Mouse (Mus musculus): ENCODE data around the gene Flt3l. TPM values are rescaled to one million over a fixed set of nuclear protein-coding genes. Genes with fewer than 3 reads are reported as not detected.
"Not testable (repeated sequence)": the region's sequence is repeated elsewhere in the genome, so short reads cannot be mapped to it uniquely, and the experiment has no call there.

Flt3l gene
- polyA plus RNA-seq, 1 experiment from 2014 or later: 8.0 TPM

- WGBS (ENCODE audit: missing documents): 89% methylated on average over 3 of the region's 3 CpGs
- H3K4me3 ChIP-seq (ENCODE audit: inconsistent target): no peak overlapping the region
- H3K36me3 ChIP-seq (ENCODE audit: inconsistent target): no peaks in the 10 kb centered on the region
- no peaks in the 10 kb centered on the region for H3K79me2 ChIP-seq (ENCODE audit: inconsistent target)
- no peak overlapping the region for H3K27ac ChIP-seq
Measured at GRCm38 (mm10) chr7:45112529-45112928, 23.7 kb downstream of the Flt3l start.

GRCm38 (mm10) chr7:45111940-45112339, 24.3 kb downstream of the Flt3l start:
- no peak overlapping the region for H3K27ac ChIP-seq
- 96% methylated on average over 2 of the region's 2 CpGs for WGBS (ENCODE audit: missing documents)

GRCm38 (mm10) chr7:45110089-45110488, 26.1 kb downstream of the Flt3l start:
- WGBS (ENCODE audit: missing documents): 93% methylated on average over 3 of the region's 4 CpGs
- H3K4me3 ChIP-seq (ENCODE audit: inconsistent target); H3K27ac ChIP-seq; H3K36me3 ChIP-seq (ENCODE audit: inconsistent target); H3K79me2 ChIP-seq (ENCODE audit: inconsistent target): not testable (repeated sequence)

More at GRCm38 (mm10) chr7:45111940-45112339, 24.3 kb downstream of the Flt3l start:
- no peaks in the 10 kb centered on the region for H3K36me3 ChIP-seq (ENCODE audit: inconsistent target)
- H3K4me3 ChIP-seq (ENCODE audit: inconsistent target): no peak overlapping the region
- H3K79me2 ChIP-seq (ENCODE audit: inconsistent target): no peaks in the 10 kb centered on the region

- H3K79me2 ChIP-seq (ENCODE audit: inconsistent target): peaks cover 13% of the 10 kb centered on the region; the same call in 1 of the 2 replicates
- H3K4me3 ChIP-seq (ENCODE audit: inconsistent target): no peak overlapping the region
- H3K36me3 ChIP-seq (ENCODE audit: inconsistent target): no peaks in the 10 kb centered on the region
- 39% methylated on average over 5 of the region's 5 CpGs for WGBS (ENCODE audit: missing documents)
- no peak overlapping the region for H3K27ac ChIP-seq
Measured at GRCm38 (mm10) chr7:45107052-45107645, 29.1 kb downstream of the Flt3l start.

- H3K4me3 ChIP-seq (ENCODE audit: inconsistent target): no peak overlapping the region
- H3K79me2 ChIP-seq (ENCODE audit: inconsistent target): peaks cover 16% of the 10 kb centered on the region; the same call in 1 of the 2 replicates
- WGBS (ENCODE audit: missing documents): 94% methylated on average over 6 of the region's 6 CpGs
- no peaks in the 10 kb centered on the region; the same call in 1 of the 2 replicates for H3K36me3 ChIP-seq (ENCODE audit: inconsistent target)
- H3K27ac ChIP-seq: no peak overlapping the region
Measured at GRCm38 (mm10) chr7:45106441-45106840, 29.8 kb downstream of the Flt3l start.

GRCm38 (mm10) chr7:45105491-45105890, 30.7 kb downstream of the Flt3l start:
- no peak overlapping the region for H3K4me3 ChIP-seq (ENCODE audit: inconsistent target)
- 78% methylated on average over 8 of the region's 8 CpGs for WGBS (ENCODE audit: missing documents)
- H3K27ac ChIP-seq: no peak overlapping the region
- H3K36me3 ChIP-seq (ENCODE audit: inconsistent target): no peaks in the 10 kb centered on the region; the same call in 1 of the 2 replicates
- peaks cover 16% of the 10 kb centered on the region; the same call in 1 of the 2 replicates for H3K79me2 ChIP-seq (ENCODE audit: inconsistent target)

GRCm38 (mm10) chr7:45104941-45105340, 31.3 kb downstream of the Flt3l start:
- H3K4me3 ChIP-seq (ENCODE audit: inconsistent target): no peak overlapping the region
- peaks cover 16% of the 10 kb centered on the region; the same call in 1 of the 2 replicates for H3K79me2 ChIP-seq (ENCODE audit: inconsistent target)
- H3K27ac ChIP-seq: no peak overlapping the region
- WGBS (ENCODE audit: missing documents): 83% methylated on average over 4 of the region's 5 CpGs
- H3K36me3 ChIP-seq (ENCODE audit: inconsistent target): no peaks in the 10 kb centered on the region; the same call in 1 of the 2 replicates

GRCm38 (mm10) chr7:45103652-45104180, 32.5 kb downstream of the Flt3l start, which contains the start of gene Fcgrt:
TSS of gene Fcgrt (minus strand) at chr7:45103851.
- Histone ChIP-seq H3K4me3 (ENCODE audit: inconsistent target) (peak within 1 kb of the TSS; percentile 33), H3K36me3 (ENCODE audit: inconsistent target) (no peaks in the 10 kb centered on the region; the same call in 1 of the 2 replicates), H3K79me2 (ENCODE audit: inconsistent target) (peaks cover 16% of the 10 kb centered on the region; the same call in 1 of the 2 replicates), H3K27ac (peak within 1 kb of the TSS; percentile 61)
- 3% methylated on average over 7 of the region's 7 CpGs for WGBS (ENCODE audit: missing documents)

GRCm38 (mm10) chr7:45102940-45103585, 33.2 kb downstream of the Flt3l start:
- H3K4me3 ChIP-seq (ENCODE audit: inconsistent target): peak overlapping the region; percentile 33
- peak overlapping the region; percentile 61 for H3K27ac ChIP-seq
- peaks cover 16% of the 10 kb centered on the region; the same call in 1 of the 2 replicates for H3K79me2 ChIP-seq (ENCODE audit: inconsistent target)
- 76% methylated on average over 9 of the region's 9 CpGs for WGBS (ENCODE audit: missing documents)
- no peaks in the 10 kb centered on the region; the same call in 1 of the 2 replicates for H3K36me3 ChIP-seq (ENCODE audit: inconsistent target)

GRCm38 (mm10) chr7:45102441-45102840, 33.8 kb downstream of the Flt3l start:
- 77% methylated on average over 11 of the region's 11 CpGs for WGBS (ENCODE audit: missing documents)
- Histone ChIP-seq H3K4me3 (ENCODE audit: inconsistent target) (no peak overlapping the region), H3K79me2 (ENCODE audit: inconsistent target) (peaks cover 16% of the 10 kb centered on the region; the same call in 1 of the 2 replicates), H3K27ac (no peak overlapping the region), H3K36me3 (ENCODE audit: inconsistent target) (no peaks in the 10 kb centered on the region; the same call in 1 of the 2 replicates)

- WGBS (ENCODE audit: missing documents): 90% methylated on average over 6 of the region's 6 CpGs
- Histone ChIP-seq H3K79me2 (ENCODE audit: inconsistent target) (peaks cover 16% of the 10 kb centered on the region; the same call in 1 of the 2 replicates), H3K4me3 (ENCODE audit: inconsistent target) (no peak overlapping the region)
Measured at GRCm38 (mm10) chr7:45100046-45100445, 36.2 kb downstream of the Flt3l start.

GRCm38 (mm10) chr7:45098541-45099240, 37.5 kb downstream of the Flt3l start:
- H3K36me3 ChIP-seq (ENCODE audit: inconsistent target): no peaks in the 10 kb centered on the region; the same call in 1 of the 2 replicates
- 95% methylated on average over 8 of the region's 8 CpGs for WGBS (ENCODE audit: missing documents)
- H3K79me2 ChIP-seq (ENCODE audit: inconsistent target): peaks cover 16% of the 10 kb centered on the region; the same call in 1 of the 2 replicates
- H3K4me3 ChIP-seq (ENCODE audit: inconsistent target): no peak overlapping the region
- H3K27ac ChIP-seq: no peak overlapping the region

More at GRCm38 (mm10) chr7:45100046-45100445, 36.2 kb downstream of the Flt3l start:
- Histone ChIP-seq H3K36me3 (ENCODE audit: inconsistent target) (no peaks in the 10 kb centered on the region; the same call in 1 of the 2 replicates), H3K27ac (no peak overlapping the region)

GRCm38 (mm10) chr7:45097479-45097878, 38.8 kb downstream of the Flt3l start:
- Histone ChIP-seq H3K4me3 (ENCODE audit: inconsistent target) (no peak overlapping the region), H3K27ac (peak overlapping the region; percentile 89), H3K36me3 (ENCODE audit: inconsistent target) (no peaks in the 10 kb centered on the region; the same call in 1 of the 2 replicates), H3K79me2 (ENCODE audit: inconsistent target) (peaks cover 7% of the 10 kb centered on the region; the same call in 1 of the 2 replicates)
- 0% methylated on average over 5 of the region's 6 CpGs for WGBS (ENCODE audit: missing documents)

- not testable (repeated sequence) for H3K79me2 ChIP-seq (ENCODE audit: inconsistent target); H3K4me3 ChIP-seq (ENCODE audit: inconsistent target); H3K36me3 ChIP-seq (ENCODE audit: inconsistent target)
- peak overlapping the region; percentile 60 for H3K27ac ChIP-seq
- 96% methylated on average over 14 of the region's 14 CpGs for WGBS (ENCODE audit: missing documents)
Measured at GRCm38 (mm10) chr7:45095965-45096364, 40.3 kb downstream of the Flt3l start.

All from macrophage (primary cell).